Mouse (Mus musculus): ENCODE results near the gene Hoxd8. TPM values are rescaled to one million over a fixed set of nuclear protein-coding genes. Genes with fewer than 3 reads are reported as not detected.

Gene Hoxd8
- total and polyA plus RNA-seq, 2 experiments: 0.06 TPM; not detected in 1

GRCm38 (mm10) chr2:74661685-74662084 is 42.7 kb upstream of the Hoxd8 start:
- DNase-seq (ENCODE audit: extremely low read depth, low read depth, low spot score): no peak
- no peak overlapping the region for H3K4me3 ChIP-seq (ENCODE audit: insufficient read depth, low read depth, low read length)
- WGBS: 6% methylated on average over 14 of the region's 14 CpGs

GRCm38 (mm10) chr2:74663291-74663925 is 41.0 kb upstream of the Hoxd8 start:
- Histone ChIP-seq H3K27ac (replicated peaks; ENCODE audit: insufficient read depth, low read depth, low read length) (no peak overlapping the region), H3K27me3 (ENCODE audit: control insufficient read depth, insufficient read depth, low read length) (peaks cover 38% of the 10 kb centered on the region), H3K9ac (ENCODE audit: low read depth, low read length) (no peak overlapping the region), H3K4me3 (ENCODE audit: insufficient read depth, low read depth, low read length) (no peak overlapping the region), H3K36me3 (ENCODE audit: control insufficient read depth, insufficient read depth, low read length) (no peaks in the 10 kb centered on the region), H3K4me1 (ENCODE audit: control insufficient read depth, insufficient read depth, low read length) (no peaks in the 10 kb centered on the region), H3K79me2 (ENCODE audit: control insufficient read depth, insufficient read depth, low read length) (no peaks in the 10 kb centered on the region)
- TF ChIP-seq POLR2A (IDR thresholded peaks at IDR 0.05; ENCODE audit: extremely low read depth, insufficient read depth, low read length) (no peak), CTCF (IDR thresholded peaks at IDR 0.05; ENCODE audit: low read depth, low read length) (peak; percentile 69)
- DNase-seq (ENCODE audit: extremely low read depth, low read depth, low spot score): no peak
- 6% methylated on average over 18 of the region's 18 CpGs for WGBS

More at GRCm38 (mm10) chr2:74661685-74662084, 42.7 kb upstream of the Hoxd8 start:
- Histone ChIP-seq H3K9ac (ENCODE audit: low read depth, low read length) (no peak overlapping the region), H3K79me2 (ENCODE audit: control insufficient read depth, insufficient read depth, low read length) (no peaks in the 10 kb centered on the region), H3K27me3 (ENCODE audit: control insufficient read depth, insufficient read depth, low read length) (peaks cover 31% of the 10 kb centered on the region), H3K36me3 (ENCODE audit: control insufficient read depth, insufficient read depth, low read length) (no peaks in the 10 kb centered on the region), H3K4me1 (ENCODE audit: control insufficient read depth, insufficient read depth, low read length) (no peaks in the 10 kb centered on the region), H3K27ac (replicated peaks; ENCODE audit: insufficient read depth, low read depth, low read length) (no peak overlapping the region)
- TF ChIP-seq POLR2A (IDR thresholded peaks at IDR 0.05; ENCODE audit: extremely low read depth, insufficient read depth, low read length) (no peak), CTCF (IDR thresholded peaks at IDR 0.05; ENCODE audit: low read depth, low read length) (no peak)

GRCm38 (mm10) chr2:74666411-74666810 is 38.0 kb upstream of the Hoxd8 start:
- WGBS: 6% methylated on average over 7 of the region's 7 CpGs
- no peak overlapping the region for H3K9ac ChIP-seq (ENCODE audit: low read depth, low read length)
- no peak overlapping the region for H3K4me3 ChIP-seq (ENCODE audit: insufficient read depth, low read depth, low read length)
- H3K4me1 ChIP-seq (ENCODE audit: control insufficient read depth, insufficient read depth, low read length): no peaks in the 10 kb centered on the region
- TF ChIP-seq CTCF (IDR thresholded peaks at IDR 0.05; ENCODE audit: low read depth, low read length) (no peak), POLR2A (IDR thresholded peaks at IDR 0.05; ENCODE audit: extremely low read depth, insufficient read depth, low read length) (no peak)
- H3K79me2 ChIP-seq (ENCODE audit: control insufficient read depth, insufficient read depth, low read length): no peaks in the 10 kb centered on the region
- peaks cover 37% of the 10 kb centered on the region for H3K27me3 ChIP-seq (ENCODE audit: control insufficient read depth, insufficient read depth, low read length)
- H3K27ac ChIP-seq (replicated peaks; ENCODE audit: insufficient read depth, low read depth, low read length): no peak overlapping the region
- H3K36me3 ChIP-seq (ENCODE audit: control insufficient read depth, insufficient read depth, low read length): no peaks in the 10 kb centered on the region
- DNase-seq (ENCODE audit: extremely low read depth, low read depth, low spot score): no peak

- no peaks in the 10 kb centered on the region for H3K36me3 ChIP-seq (ENCODE audit: control insufficient read depth, insufficient read depth, low read length)
- H3K4me3 ChIP-seq (ENCODE audit: insufficient read depth, low read depth, low read length): no peak overlapping the region
- H3K27me3 ChIP-seq (ENCODE audit: control insufficient read depth, insufficient read depth, low read length): peaks cover 40% of the 10 kb centered on the region
- TF ChIP-seq POLR2A (IDR thresholded peaks at IDR 0.05; ENCODE audit: extremely low read depth, insufficient read depth, low read length) (no peak), CTCF (IDR thresholded peaks at IDR 0.05; ENCODE audit: low read depth, low read length) (no peak)
- H3K4me1 ChIP-seq (ENCODE audit: control insufficient read depth, insufficient read depth, low read length): no peaks in the 10 kb centered on the region; the same call in 1 of the 2 replicates
- no peak overlapping the region for H3K27ac ChIP-seq (replicated peaks; ENCODE audit: insufficient read depth, low read depth, low read length)
- no peaks in the 10 kb centered on the region for H3K79me2 ChIP-seq (ENCODE audit: control insufficient read depth, insufficient read depth, low read length)
- no peak overlapping the region for H3K9ac ChIP-seq (ENCODE audit: low read depth, low read length)
- no peak for DNase-seq (ENCODE audit: extremely low read depth, low read depth, low spot score)
- 7% methylated on average over 36 of the region's 36 CpGs for WGBS
Measured at GRCm38 (mm10) chr2:74667191-74667841, 37.1 kb upstream of the Hoxd8 start.

GRCm38 (mm10) chr2:74667842-74668357 is 36.5 kb upstream of the Hoxd8 start, which contains the start of gene Hoxd13:
Gene Hoxd13, plus strand, starts transcription at chr2:74668310.
- Histone ChIP-seq H3K4me1 (ENCODE audit: control insufficient read depth, insufficient read depth, low read length) (peaks cover 3% of the 10 kb centered on the region; the same call in 1 of the 2 replicates), H3K79me2 (ENCODE audit: control insufficient read depth, insufficient read depth, low read length) (no peaks in the 10 kb centered on the region), H3K9ac (ENCODE audit: low read depth, low read length) (no peak within 1 kb of the TSS), H3K27ac (replicated peaks; ENCODE audit: insufficient read depth, low read depth, low read length) (no peak within 1 kb of the TSS), H3K4me3 (ENCODE audit: insufficient read depth, low read depth, low read length) (no peak within 1 kb of the TSS; the same call in 1 of the 2 replicates), H3K36me3 (ENCODE audit: control insufficient read depth, insufficient read depth, low read length) (no peaks in the 10 kb centered on the region), H3K27me3 (ENCODE audit: control insufficient read depth, insufficient read depth, low read length) (peaks cover 46% of the 10 kb centered on the region)
- TF ChIP-seq POLR2A (IDR thresholded peaks at IDR 0.05; ENCODE audit: extremely low read depth, insufficient read depth, low read length): no peak
- TF ChIP-seq CTCF (IDR thresholded peaks at IDR 0.05; ENCODE audit: low read depth, low read length): no peak
- WGBS: 2% methylated on average over 36 of the region's 51 CpGs
- DNase-seq (ENCODE audit: extremely low read depth, low read depth, low spot score): no peak

Measured in liver, adult 2 months (tissue).